Mouse (Mus musculus) embryonic facial prominence, embryonic 11.5 days (tissue): ENCODE data around the gene Cdk6. TPM values are rescaled to one million over a fixed set of nuclear protein-coding genes. Genes with fewer than 3 reads are reported as not detected.

Experiments used
- ATAC-seq: fragments of 200-750 bp; cut with Nextera tagmentation; replicated peaks from 2 replicates; pipeline ENCODE4 v1.8.0; 2017; ENCODE audit warnings: low read depth; ENCODE audit not compliant: insufficient number of reproducible peaks, low FRiP score, low TSS enrichment
- DNase-seq: peaks from one replicate; pipeline ENCODE4 v3.0.0-alpha.2; 2015; ENCODE audit warnings: low spot score
- H3K27ac ChIP-seq: fragments of 300-500 bp; sonication (generic); replicated peaks from 2 replicates; pipeline ENCODE4 v1.5.1; 2014; ENCODE audit warnings: mild to moderate bottlenecking, low read depth, low read length, control low read depth
- H3K27me3 ChIP-seq: fragments of 300-500 bp; sonication (generic); 2 replicates; pipeline ENCODE4 v1.6.1; 2014; ENCODE audit warnings: mild to moderate bottlenecking, low read length, moderate library complexity, mixed read lengths; ENCODE audit not compliant: control insufficient read depth, insufficient read depth
- H3K36me3 ChIP-seq: fragments of 300-500 bp; sonication (generic); replicated peaks from 2 replicates; pipeline ENCODE4 v1.6.1; 2014; ENCODE audit warnings: low read depth, mild to moderate bottlenecking, low read length, moderate library complexity, mixed read lengths; ENCODE audit not compliant: control insufficient read depth, insufficient read depth
- H3K4me1 ChIP-seq: fragments of 300-500 bp; sonication (generic); 2 replicates; pipeline ENCODE4 v1.6.1; 2014; ENCODE audit warnings: low read length, mixed read lengths; ENCODE audit not compliant: control insufficient read depth, insufficient read depth
- H3K4me2 ChIP-seq: fragments of 300-500 bp; sonication (generic); 2 replicates; pipeline ENCODE4 v1.6.1; 2014; ENCODE audit warnings: low read depth, mild to moderate bottlenecking, control low read depth, low read length, moderate library complexity
- H3K4me3 ChIP-seq: fragments of 300-500 bp; sonication (generic); 2 replicates; pipeline ENCODE4 v1.5.1; 2014; ENCODE audit warnings: low read depth, low read length, control low read depth
- H3K9ac ChIP-seq: fragments of 300-500 bp; sonication (generic); replicated peaks from 2 replicates; pipeline ENCODE4 v1.6.1; 2014; ENCODE audit warnings: mild to moderate bottlenecking, control low read depth, low read length
- H3K9me3 ChIP-seq: fragments of 300-500 bp; sonication (generic); replicated peaks from 2 replicates; pipeline ENCODE4 v1.6.1; 2016; ENCODE audit warnings: mild to moderate bottlenecking, low read length, inconsistent platforms, mixed read lengths; ENCODE audit not compliant: control insufficient read depth
- WGBS: fragments of 180-500 bp; shearing (Covaris S2); extraction: QIAGEN DNeasy Blood & Tissue Kit; methylation state at CpG from one replicate; pipeline ENCODE4 v1.1.7; 2014; 5-methylcytosine and 5-hydroxymethylcytosine counted together
- polyA plus RNA-seq: library from polyadenylated mRNA; unstranded; fragments of >200 nt; fragmentation: Nextera tagmentation; extraction: Ambion mirVana; gene quantifications from 2 replicates; pipeline ENCODE4 v1.2.1, GENCODE M21; 2014

Gene Cdk6
- polyA plus RNA-seq, 1 experiment from 2014 or later: 17.2 TPM

GRCm38 (mm10) chr5:3461401-3461800 is 120.1 kb downstream of the Cdk6 start:
- no peaks in the 10 kb centered on the region for H3K9me3 ChIP-seq
- WGBS: 87% methylated on average over 7 of the region's 7 CpGs
- ATAC-seq (no peak), DNase-seq (no peak)
- no peaks in the 10 kb centered on the region for H3K27me3 ChIP-seq
- no peak overlapping the region for H3K27ac ChIP-seq
- H3K4me3 ChIP-seq: no peak overlapping the region
- H3K9ac ChIP-seq: no peak overlapping the region
- no peaks in the 10 kb centered on the region for H3K4me1 ChIP-seq
- H3K36me3 ChIP-seq: no peaks in the 10 kb centered on the region
- H3K4me2 ChIP-seq: no peak overlapping the region

DNA sequence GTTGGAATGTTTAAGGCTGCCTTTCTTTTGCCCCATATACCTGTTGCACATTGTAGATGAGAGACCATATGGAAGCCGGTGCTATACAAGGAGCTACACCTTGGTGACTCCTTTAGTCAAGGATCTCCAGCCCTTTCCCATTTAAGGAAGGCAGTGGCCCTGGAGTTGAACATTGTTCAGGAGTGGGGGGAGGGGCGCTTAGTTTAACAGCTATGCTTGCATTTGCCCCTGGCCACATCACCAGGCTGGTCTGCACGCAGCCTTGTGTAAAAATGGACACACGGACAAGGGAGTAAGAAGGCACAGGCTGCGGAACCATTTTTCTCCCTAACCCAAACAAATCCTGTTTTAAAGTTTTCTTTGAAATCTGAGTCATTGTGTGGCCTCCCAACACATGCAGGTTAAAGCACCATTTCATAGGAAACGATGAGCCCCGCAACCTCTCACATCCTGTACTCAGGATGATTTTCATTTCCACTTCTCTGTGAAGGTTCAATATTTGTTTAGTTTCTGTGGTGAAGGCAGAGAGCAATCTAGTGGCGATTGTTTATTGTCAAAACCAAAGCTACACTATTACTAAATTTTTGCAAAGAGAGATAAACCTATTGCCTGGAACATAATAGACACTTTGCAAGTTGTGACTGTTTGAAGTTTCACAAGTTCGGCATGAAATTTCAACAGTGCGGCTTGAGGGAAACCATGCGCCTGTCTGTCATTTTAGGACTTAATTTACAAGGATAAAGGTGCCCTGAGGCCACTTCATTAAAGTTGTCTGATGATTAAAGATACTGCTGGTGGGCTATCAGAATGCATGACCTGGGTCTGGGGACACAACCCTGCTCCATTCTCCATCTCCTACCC is 121.8 kb downstream of the Cdk6 start:
- H3K4me2 ChIP-seq: no peak overlapping the region
- no peak overlapping the region for H3K27ac ChIP-seq
- H3K9ac ChIP-seq: no peak overlapping the region
- WGBS: 46% methylated on average over 11 of the region's 11 CpGs
- no peaks in the 10 kb centered on the region for H3K27me3 ChIP-seq
- no peaks in the 10 kb centered on the region for H3K9me3 ChIP-seq
- H3K36me3 ChIP-seq: no peaks in the 10 kb centered on the region
- H3K4me3 ChIP-seq: no peak overlapping the region
- DNase-seq (peak; percentile 40), ATAC-seq (no peak)
- H3K4me1 ChIP-seq: no peaks in the 10 kb centered on the region

DNA sequence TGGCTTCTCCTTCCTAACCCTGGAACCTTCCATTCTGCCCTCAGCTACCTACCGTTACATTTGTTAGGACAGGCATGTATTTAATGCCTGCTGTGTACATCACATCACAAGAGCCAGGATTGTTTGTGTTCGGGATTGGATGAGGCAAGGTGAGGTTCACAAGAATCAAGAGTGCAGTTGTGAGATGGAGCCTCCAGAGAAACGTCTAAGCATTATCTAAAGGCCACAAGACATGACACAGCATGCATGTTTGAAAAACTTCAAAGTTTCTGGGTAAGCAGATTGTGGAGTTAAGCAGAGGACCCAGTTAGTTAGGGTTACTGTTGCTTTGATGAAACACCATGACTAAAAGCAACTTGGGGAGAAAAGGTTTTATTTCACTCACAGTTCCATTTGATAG is 122.5 kb downstream of the Cdk6 start:
- DNase-seq (no peak), ATAC-seq (no peak)
- H3K4me1 ChIP-seq: no peaks in the 10 kb centered on the region
- H3K4me3 ChIP-seq: no peak overlapping the region
- 80% methylated on average over 3 of the region's 3 CpGs for WGBS
- H3K27me3 ChIP-seq: no peaks in the 10 kb centered on the region
- no peak overlapping the region for H3K4me2 ChIP-seq
- H3K36me3 ChIP-seq: no peaks in the 10 kb centered on the region
- no peak overlapping the region for H3K27ac ChIP-seq
- H3K9me3 ChIP-seq: no peaks in the 10 kb centered on the region
- H3K9ac ChIP-seq: no peak overlapping the region

GRCm38 (mm10) chr5:3466069-3466877 is 125.0 kb downstream of the Cdk6 start:
- ATAC-seq: peak; percentile 65; the same call in 1 of the 2 replicates

DNA sequence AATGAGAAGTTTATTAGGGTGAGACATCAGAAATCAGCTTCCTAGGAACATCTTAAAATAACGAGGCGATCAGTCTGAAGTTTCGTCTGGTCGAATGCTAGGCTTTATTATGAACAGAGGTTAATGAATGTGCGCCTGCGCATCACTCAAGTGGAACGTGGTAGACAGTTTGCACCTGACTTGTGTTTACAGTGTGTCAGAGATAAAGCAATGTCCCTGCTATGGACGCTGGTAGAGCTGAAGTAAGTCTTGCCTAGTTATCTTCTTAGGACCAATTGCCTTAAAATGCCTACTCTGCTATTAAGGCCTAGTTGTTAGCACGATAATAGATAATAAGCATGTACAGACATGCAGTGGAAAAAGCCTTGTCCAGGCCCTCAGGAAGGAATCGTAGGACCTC is 129.6 kb downstream of the Cdk6 start:
- no peaks in the 10 kb centered on the region for H3K4me1 ChIP-seq
- H3K4me2 ChIP-seq: no peak overlapping the region
- WGBS: 91% methylated on average over 10 of the region's 10 CpGs
- H3K9me3 ChIP-seq: no peaks in the 10 kb centered on the region
- no peaks in the 10 kb centered on the region for H3K27me3 ChIP-seq
- no peak overlapping the region for H3K4me3 ChIP-seq
- H3K9ac ChIP-seq: no peak overlapping the region
- DNase-seq (no peak), ATAC-seq (no peak)
- H3K27ac ChIP-seq: no peak overlapping the region
- H3K36me3 ChIP-seq: no peaks in the 10 kb centered on the region; the same call in 1 of the 2 replicates

More at GRCm38 (mm10) chr5:3466069-3466877, 125.0 kb downstream of the Cdk6 start:
- H3K27ac ChIP-seq: no peak overlapping the region
- no peak overlapping the region for H3K9ac ChIP-seq
- no peak overlapping the region for H3K4me3 ChIP-seq
- H3K4me2 ChIP-seq: no peak overlapping the region
- DNase-seq: peak; percentile 79
- H3K4me1 ChIP-seq: no peaks in the 10 kb centered on the region
- H3K27me3 ChIP-seq: no peaks in the 10 kb centered on the region
- H3K36me3 ChIP-seq: no peaks in the 10 kb centered on the region
- no peaks in the 10 kb centered on the region for H3K9me3 ChIP-seq
- WGBS: 57% methylated on average over 7 of the region's 7 CpGs

DNA sequence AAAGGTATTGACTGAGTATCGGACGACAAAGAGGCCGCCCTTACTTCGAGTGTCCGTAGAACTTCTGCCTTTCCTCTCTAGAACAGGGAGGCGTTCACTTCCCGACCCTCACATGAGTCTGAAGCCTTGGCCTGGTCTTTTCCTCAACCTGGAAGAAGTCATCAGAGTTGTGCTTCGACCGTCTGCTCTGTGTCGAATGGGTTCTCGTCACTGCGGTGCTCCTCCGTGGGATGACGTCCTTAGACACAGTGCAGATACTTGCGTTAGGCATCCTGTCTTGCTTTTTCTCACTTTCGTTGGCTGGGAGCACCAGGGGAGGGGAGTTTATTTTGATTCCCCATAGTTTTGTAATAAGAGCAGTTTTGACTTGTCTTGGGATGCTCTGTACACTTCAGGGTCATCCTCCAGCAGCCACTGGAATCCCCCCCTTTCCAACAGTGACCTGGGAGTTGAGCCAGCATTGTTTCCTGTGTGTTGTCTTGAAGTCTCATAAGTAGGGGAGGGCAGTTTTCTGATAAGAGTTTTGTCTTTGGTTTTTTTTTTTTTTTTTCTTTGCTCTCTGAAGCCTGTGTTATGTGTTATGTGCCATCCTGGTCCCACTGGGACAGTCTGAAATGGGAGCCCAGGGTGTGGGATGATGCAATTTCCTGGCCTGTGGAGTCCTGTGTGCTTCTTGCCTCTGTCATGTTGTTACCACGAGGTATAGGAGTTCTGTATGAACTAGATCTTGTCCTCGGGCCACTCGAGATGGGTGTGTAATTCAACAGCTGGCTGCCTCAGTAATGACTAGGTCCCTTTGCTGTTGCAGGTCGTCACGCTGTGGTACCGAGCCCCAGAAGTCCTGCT is 131.2 kb downstream of the Cdk6 start:
- H3K27me3 ChIP-seq: no peaks in the 10 kb centered on the region
- ATAC-seq: no peak

GRCm38 (mm10) chr5:3477711-3478110 is 136.4 kb downstream of the Cdk6 start:
- Histone ChIP-seq H3K27me3 (no peaks in the 10 kb centered on the region), H3K36me3 (no peaks in the 10 kb centered on the region; the same call in 1 of the 2 replicates), H3K9ac (no peak overlapping the region), H3K4me2 (no peak overlapping the region), H3K4me1 (no peaks in the 10 kb centered on the region), H3K4me3 (no peak overlapping the region), H3K27ac (no peak overlapping the region), H3K9me3 (no peaks in the 10 kb centered on the region)
- DNase-seq (no peak), ATAC-seq (no peak)
- WGBS: 84% methylated on average over 3 of the region's 3 CpGs

More for the DNA sequence above, 131.2 kb downstream of the Cdk6 start:
- no peak for DNase-seq
- Histone ChIP-seq H3K9me3 (no peaks in the 10 kb centered on the region), H3K4me2 (no peak overlapping the region), H3K36me3 (no peaks in the 10 kb centered on the region; the same call in 1 of the 2 replicates), H3K27ac (no peak overlapping the region), H3K4me1 (no peaks in the 10 kb centered on the region), H3K4me3 (no peak overlapping the region), H3K9ac (no peak overlapping the region)
- WGBS: 88% methylated on average over 22 of the region's 22 CpGs
